Mouse (Mus musculus) adrenal gland (tissue): ENCODE data around the gene Nck2.

Experiments used
- intact Hi-C: fragments of 180-260 bp; cut with DNase I; formaldehyde crosslinking; loops from one replicate; pipeline ENCODE4 v1.15.1; 2025

Nck2 gene

DNA sequence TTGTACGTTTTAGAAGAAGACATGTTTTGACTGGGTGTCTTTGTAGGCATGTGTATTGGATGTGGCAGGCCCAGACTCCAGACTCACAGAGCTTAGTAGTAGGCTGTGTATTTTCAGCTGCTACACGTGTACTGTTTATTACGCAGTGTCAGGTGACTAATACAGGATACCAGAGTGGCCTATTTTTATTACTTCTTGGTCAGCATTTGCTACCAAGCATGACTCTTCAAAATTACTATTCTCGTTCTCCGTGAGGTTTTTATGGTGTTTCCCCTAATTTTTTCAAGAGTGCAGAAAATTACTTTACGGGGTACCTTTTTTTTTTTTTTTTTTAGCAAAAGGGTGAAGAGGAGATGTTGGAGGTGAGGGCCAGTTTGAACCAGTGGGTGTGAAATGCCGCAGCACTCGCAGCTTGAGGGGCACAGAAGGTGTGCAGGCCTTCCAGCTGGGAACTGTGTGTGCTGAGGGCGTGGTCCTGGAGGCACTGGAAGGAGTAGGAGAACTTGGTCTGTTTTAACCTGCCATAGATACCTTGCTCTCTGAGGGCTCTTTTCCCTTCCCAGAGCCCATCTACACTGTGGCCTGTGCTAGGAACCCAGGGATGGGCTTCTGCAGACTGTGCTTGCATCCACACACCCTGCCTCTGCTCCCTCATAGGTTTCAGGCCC lies 21.7 kb downstream of the Nck2 start:
- intact Hi-C loops: no loop called here

DNA sequence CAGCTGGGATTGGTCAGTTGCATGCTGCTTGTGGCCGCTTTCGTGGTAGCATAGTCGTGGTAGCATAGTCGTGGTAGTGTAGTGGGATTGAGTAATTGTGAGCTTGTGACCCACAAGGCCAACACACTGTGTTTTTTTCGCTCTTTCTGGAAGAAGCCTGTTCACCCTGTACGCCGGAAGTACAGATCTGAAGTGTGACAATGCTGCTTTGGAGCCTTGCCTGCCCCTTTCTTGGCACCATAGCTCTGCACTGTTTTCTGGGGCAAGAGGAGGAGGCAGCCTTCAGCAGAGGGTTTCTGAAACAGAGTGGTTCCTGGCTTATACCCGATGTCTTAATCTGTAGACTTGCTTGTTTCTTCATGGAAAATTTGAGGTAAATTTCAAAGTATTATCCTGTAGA lies 23.3 kb downstream of the Nck2 start:
- intact Hi-C loops: no loop called here

DNA sequence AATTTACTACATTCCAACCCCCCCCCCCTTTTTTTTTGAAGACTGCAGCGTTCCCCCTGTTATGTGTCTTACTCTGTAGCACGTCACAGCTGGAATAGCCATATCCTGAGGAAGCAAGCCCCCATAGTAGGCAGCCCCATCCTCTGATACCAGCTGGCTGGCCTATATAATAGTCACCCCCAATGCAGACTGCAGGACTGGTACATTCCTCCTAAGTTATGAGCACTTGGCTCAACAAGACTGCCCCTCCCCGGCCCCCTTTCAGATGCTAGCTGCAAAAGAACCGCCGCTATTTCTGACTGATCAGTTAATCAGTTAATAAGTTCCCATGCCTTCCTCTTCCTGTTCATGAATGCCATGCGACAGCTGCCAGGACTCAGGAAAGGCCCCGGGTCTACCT lies 23.8 kb downstream of the Nck2 start:
- intact Hi-C loops: no loop called here

DNA sequence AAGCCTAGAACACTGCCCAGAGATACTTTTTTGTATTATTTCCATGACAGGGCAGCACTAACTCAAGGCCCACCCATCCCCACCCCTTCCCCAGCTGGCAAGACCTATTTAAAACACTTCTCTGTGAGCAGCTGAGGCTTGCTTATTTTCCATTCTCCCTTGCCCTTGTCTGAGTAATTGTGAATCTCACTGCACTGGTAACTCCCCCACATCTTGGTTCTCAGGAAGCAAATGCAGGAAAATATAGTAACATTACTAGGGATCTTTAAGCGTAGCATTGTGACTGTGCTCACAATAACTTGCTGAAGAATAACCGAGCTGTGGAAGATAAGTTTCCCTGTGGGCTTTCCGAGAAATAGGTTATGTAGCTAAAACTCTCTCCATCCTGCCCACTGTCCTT lies 24.6 kb downstream of the Nck2 start:
- intact Hi-C loops: no loop called here

DNA sequence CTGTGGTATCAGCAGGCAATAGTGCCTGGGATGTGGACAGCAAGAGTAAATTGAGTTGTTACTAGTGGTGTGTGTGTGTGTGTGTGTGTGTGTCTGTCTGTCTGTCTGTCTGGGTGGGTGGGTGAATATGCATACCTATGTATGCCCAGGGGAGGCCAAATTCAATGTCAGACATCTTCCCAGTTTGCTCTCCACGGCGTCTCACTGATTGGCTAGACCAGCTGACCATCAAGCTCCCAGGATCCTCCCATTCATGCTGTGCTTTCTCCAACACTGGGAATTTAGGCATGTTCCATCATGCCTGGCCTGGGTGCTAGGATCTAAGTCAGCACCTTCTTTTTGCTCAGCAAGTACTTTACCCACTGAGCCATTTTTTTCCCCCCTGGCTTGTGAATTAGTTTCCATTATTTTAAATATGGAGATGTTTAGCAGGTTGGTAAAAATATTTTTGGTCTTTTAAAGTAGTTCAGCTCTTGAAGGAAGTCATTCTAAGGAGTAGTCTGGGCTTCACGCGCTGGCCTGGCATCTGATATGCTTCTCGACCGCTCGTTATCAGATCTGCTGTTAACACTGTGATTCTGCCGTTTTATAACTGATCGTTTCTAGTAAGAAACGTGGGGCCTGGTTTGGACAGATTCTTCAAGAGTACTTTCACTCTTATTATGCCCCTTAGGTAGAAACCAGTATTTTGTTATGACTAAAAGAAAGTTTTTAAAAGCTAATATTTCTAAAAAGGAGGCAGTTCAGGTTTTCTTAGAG lies 26.2 kb downstream of the Nck2 start:
- intact Hi-C loops: no loop called here

DNA sequence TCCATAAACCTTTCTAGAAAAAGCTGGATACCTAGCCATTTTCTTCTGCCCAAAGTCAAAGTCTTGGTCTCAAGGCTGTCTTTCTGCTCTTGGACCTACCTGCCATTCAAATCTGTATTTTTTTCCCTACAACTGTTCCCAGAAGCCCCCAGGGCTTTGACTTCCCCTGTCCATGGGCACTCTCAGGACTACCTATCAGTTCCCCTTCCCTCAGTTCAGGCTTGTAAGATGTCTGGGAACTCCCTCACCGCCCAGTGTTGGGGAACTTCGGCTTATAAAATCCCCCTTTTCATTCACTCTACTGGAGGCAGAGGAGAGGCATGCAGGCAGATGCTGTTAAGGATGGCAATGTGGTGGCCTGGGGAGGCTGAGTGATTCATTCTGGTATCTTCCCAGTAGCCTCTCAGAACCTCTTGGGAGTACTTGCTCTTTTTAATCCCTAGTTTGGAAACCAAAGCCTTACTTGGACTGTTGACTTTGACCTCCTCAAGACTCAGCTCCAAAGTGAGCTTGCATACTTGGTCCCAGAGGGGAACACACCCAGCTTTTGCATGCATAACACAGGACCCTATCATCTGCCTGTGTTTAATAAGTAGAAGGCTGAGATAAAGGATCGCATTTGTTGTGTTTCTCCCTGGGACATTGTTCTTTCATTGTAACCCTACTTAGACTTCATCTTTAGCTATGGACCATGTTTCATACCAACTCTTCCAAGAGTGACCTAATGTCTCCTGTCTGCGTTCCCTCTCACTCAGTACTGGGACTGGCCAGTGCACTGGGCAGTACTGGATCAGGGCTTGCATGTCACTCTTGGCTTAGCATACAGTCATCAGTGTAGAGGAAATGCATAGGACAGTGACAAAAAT lies 27.0 kb downstream of the Nck2 start:
- intact Hi-C loops: no loop called here

DNA sequence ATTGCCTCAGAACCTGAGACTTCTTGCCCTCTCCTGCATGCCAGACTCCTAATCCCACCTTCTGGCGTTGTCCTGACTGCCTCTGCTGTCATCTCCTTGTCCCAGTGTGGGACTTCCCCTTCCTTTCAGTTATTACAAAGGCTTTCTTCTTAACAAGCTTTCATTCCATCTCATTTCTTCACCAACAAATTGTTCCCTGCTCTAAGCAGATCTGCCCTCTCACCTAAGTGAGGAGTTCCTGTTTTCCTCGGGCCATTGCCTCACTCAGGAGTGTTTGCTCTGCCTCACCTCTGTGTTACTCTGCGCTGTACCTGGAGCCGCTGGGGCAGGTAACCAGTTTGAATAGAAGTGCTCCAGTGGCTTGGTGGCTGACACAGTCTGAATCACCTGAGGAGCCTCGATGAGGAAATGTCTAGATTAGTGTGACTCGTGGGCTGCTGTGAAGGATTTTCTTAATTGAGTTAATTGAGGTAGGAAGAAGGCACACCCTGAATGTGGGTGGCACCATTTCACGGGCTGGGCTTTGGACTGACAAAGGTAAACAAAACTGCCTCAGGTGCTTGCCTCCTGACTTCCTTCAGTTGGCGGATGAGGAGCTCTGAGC lies 27.8 kb downstream of the Nck2 start:
- intact Hi-C loops: no loop called here

DNA sequence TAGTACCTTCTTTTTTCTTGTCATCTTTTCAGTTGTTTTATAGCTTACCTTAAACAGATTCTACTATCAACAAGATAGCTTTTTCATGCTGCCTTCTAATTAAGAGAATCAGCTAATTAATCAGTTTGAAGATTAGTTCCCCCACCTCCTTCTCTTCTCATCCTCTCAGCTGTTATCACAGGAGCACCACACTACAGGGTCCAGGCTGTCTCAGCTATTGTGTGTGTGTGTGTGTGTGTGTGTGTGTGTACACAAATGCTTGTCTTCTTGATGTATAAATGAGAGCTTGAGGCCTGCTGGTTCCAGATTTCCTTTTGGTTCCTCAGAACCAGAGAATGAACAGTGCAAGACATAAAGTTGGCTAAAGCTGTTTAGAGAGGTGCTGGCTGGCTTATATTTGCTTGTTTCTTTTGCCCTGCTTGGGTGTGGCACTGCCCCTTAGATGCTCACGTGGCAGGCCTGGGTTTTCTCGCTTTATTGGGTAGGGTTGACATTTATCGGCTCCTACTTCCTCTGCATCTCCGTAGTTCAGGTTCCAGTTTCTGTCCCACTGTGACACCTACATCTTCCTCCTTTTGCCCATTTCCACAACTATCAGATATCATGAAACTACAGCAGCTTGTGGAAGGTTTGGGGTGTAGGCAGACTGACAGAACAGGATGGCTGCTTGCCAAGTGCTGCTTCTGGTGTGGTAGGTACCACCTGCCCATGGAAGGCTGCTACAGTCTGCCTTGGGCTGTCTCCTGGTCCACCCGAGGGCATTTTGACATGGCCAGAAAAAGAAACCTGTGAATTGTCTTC lies 29.6 kb downstream of the Nck2 start:
- intact Hi-C loops: no loop called here

DNA sequence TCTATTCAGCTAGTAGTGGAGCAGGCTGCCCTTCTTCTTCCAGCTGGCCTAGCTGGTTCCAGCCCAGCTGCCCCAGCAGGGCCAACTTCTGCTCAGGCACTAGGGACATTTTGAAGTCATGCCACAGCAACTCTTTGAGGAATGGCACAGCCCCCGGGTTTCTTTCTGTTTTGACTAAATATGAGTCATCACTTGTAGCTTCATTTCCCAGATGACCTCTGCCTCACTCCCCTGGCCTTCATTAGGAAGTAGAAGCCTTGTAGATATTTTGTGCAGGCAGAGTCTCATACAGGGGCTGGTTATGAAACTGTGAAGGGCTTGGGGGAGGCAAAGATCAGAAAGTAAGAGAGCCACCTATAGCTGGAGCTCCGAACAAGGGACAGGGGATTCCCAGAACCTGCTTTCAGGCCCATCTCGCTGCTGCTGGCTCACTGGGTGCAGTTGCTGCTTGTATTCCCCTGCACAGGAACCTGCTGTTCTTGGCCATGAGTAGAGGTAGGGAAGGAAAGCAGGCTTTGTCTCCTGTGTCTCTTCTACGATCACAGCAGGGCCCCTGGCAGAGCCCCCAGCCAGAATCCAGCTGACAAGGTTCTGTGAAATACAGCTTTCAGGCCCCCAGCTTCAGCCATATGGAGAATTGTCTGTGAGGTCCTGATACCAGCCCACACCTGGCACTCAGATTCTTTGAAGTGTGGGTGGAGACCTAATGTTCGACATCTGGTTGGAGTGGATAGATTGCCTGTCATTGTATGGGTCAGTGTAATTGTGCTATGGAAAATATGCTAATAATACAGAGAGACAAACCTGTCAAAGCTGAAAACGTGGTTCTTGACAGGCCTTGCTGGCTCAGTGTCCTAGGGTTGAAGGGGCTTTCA lies 30.4 kb downstream of the Nck2 start:
- intact Hi-C loops: no loop called here

DNA sequence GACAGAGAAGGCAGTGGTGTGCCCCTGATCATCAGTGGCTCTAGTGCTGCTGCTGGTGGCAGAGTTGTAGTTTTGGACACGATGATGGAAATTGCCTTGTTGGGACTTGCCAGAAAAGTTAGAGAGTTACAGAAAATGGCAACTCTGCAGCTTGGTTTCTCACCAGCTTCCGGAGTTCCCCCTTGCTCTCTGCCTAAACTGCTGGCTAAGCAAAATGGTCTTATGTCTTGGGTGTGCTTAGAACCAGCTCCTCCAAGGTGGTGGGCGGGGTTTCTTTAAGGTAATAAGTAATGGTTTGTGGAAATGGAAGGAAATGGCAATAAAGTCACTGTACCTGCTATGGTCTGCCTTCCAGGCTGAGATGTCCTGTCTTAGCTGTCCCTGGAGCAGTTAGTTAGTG lies 33.6 kb downstream of the Nck2 start:
- intact Hi-C loops: no loop called here

DNA sequence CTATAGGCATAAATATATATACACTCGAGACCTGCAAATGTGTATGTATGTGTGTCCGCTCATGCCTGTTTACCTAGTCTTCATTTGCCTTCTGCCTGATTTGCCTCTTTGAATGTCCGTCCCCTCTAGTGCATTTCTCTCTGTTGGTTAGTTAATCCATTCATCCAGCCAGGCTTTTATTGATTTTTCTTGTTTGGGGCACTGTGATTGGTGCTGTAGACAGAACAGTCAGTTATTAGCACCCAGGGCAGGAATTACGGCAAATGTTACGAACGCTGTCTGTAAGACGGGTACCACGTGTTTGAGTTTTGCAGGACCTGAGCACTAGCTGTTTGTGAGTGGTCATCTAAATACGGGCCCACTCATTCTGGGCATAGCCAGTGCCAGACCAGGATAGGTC lies 40.8 kb downstream of the Nck2 start:
- intact Hi-C loops: no loop called here

DNA sequence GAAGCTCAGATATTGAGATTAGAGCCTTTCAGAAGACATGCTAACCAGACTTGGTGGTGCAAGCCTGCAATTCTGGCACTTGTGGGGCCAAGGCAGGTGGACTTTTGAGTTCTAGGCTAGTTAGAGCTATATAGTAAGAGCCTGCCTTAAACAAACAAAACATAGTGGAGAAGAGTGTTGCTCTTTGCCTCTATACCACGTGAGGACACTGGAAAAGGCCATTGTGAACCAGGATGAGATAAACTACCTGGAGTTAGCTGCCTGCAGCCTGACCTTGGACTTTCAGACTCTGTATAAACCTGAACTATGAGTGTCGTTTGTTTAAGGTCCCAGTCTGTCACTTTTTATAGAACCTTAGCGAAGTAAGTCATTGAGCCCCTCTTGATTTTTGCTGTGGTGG lies 42.1 kb downstream of the Nck2 start:
- intact Hi-C loops: no loop called here

DNA sequence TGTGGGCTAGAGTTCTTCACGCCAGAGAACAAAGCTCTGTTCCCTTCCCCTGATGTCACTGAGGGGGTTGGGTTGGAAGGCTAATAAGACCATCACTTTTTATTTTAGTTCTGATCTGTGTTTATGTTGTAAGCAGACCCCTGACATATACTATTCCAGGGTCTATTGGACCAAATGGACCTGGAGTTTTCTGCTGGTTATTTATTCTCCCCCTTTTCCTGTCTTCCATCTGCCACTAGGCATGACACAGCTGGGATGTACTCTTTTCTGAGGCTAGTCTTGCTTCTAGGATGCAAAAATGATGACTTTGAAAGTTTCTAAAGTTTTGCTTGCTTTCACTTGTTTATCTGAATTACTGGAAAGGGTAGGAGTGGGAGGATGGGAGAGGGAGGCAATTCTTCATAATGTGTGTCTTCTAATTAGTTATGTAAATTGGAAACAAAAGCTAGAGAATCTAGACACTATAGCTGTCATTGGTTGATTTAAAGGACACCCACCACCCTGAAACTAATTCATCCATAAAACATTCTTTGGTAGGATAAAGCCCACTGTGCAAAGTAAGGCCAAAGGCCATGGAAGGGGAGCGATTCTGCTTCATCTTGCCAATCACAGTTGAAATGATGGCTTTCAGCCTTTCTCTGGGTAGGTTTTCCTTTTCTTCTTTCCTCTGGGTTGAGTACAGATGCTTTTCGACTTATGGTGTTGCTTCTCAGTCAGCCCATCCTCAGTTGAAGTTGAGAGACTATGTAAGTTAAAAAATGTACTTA lies 42.8 kb downstream of the Nck2 start:
- intact Hi-C loops: no loop called here

DNA sequence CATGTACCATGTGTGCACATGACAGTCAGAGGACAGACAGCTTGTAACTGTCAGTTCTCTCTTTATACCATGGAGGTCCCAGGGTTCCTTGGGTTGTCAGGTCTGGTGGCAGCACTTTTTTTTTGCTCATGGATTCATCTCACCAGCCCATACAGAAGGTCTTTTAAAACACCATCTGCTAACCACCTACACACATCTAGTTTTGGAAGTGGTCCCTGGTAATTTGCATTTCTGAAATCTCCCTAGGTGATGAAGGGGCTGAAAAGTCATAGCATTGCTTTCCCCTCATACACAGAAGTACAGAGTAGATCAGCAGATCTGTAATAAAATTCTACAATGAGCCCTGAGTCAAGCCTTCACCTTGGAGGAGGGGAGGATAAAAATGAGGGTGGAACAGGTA lies 44.9 kb downstream of the Nck2 start:
- intact Hi-C loops: no loop called here

DNA sequence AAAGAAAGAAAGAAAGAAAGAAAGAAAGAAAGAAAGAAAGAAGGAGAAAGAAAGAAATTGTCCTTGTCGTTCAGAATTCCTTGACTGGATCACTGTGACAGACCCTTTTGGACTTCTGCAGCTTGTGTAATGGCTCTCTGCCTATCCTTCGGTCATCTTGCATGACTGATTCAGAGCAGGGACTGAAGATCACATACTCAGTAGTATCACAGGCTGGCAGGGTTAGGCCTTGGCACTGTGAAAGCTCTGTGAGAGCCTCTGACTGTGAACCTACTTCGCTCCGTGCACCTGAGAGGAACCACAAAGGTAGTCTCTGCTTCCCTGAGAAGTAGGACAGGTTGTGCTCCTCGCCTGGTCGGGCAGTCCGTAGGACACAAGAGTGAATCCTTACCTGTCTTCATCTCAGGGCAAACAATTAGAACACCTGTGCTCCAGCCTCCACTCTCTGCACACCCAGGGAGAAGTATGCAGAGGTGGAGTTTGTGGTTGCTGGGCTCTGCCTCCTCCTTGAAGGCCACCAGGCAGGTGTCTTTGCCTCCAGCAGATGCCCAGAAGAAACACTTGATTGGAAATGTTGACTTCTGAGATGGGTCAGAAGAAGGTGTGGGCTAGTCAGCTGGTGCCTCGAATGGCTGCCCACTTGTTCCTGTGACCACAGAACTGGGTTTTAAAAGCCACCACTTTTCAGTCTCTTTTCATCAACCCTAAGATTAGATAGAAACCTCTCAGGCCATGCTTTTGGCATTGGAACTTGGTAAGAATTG lies 47.3 kb downstream of the Nck2 start:
- intact Hi-C loops: no loop called here

DNA sequence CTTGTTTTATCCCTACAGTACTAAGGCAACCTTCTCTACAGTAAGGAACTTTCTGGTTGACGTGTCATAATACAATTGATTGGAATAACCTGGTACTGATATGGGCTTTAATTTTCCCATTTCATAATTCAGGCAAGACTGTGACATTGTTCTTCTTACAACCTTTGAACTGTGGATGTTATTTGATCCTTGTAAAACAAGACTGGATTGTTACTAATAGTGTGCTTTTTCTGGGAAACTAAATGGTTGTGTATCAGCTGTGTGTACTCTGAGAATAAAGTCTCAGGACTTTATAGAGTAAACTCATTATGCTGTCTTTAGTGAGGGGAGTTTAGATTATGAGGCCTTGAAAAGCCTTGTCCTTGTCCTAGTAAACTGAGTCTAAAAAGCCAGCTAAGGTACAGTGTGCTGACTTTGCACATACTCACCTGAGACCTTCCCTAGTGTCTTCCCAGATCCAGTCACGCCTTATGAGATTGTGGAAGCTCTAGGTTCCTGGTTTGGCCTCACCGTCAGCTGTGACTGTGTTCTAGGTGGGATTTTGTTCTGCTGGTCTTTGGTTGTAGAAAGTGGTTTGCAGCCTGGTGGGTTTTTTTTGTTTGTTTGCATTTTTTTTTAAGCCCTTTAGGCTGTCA lies 48.5 kb downstream of the Nck2 start:
- intact Hi-C loops: no loop called here

DNA sequence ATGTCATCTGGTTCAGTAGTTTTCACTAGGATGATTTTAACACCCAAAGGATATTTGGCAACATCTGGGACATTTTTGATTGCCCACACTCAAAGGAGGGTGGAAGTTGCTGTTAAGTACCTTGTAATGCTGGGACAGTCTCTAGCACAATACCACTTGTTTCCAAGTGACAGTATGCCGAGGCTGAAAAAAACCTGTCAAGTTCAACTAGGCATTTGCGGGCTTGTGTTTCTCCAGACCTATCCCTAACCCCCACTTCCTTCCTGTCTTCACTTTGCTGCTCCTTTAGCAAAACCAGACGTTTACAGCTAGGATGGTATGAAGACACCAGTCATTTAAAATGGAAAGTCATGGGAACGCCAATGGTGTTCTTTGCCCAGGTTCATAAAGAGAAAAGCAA lies 51.7 kb downstream of the Nck2 start:
- intact Hi-C loops: no loop called here

DNA sequence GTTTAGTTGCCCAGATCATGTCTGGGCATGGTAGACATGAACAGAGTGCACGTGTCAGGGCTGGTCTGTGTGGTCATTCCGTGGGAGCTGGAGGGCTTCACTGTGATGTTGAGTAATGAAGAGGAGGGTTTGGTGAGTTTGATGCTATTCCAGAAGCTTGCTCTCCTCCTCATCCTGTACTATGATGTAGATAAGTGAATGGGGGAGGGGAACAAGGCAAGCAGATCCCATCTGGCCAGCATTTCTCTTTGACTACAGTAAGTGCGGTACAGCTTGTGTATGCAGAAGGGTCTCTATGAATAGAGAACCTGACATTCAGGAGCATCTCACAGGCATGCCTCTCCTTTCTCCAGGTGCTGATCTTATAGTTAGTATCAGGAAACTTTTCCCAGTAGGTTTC lies 52.6 kb downstream of the Nck2 start:
- intact Hi-C loops: no loop called here
